Mouse (Mus musculus) kidney, adult 2 months (tissue): ENCODE data around the gene Klhl18.

Experiments
- CTCF ChIP-seq: fragments of 200-500 bp; conservative IDR thresholded peaks from 2 replicates; pipeline ENCODE4 v1.5.1; 2011; ENCODE audit warnings: low read depth, mild to moderate bottlenecking, control low read depth, low read length, moderate library complexity, mixed read lengths; ENCODE audit not compliant: insufficient read depth, insufficient read length
- POLR2A ChIP-seq: fragments of 200-500 bp; IDR thresholded peaks from one replicate; pipeline ENCODE4 v1.6.1; 2011; ENCODE audit warnings: low read depth, low read length, control low read depth

- TF ChIP-seq POLR2A (no peak), CTCF (no peak)
These were observed 73.8 kb downstream of the Klhl18 start for GRCm38 (mm10) chr9:110402731-110403130.
